ENCODE assay signal across 17 mouse cellular contexts in the genomic region with DNA sequence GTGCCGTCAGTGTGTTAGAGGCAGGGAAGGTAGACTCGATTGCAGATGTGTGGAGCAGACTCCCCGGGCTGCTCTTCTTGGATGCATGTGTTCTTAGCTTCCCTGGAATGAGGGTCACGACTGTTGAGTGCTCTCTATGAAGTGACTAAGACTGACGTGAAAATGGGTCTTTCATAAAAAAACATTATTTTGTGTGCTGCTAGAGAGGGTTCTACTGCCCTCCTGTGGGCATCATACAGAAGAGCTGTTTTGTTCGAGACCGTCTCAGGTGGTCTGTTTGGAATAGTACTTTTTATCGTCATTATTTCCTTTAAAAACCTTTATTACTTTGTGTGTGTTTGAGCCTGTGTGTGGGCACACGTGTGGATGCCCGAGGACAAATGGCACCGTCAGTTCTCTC. TPM values are rescaled to one million over a fixed set of nuclear protein-coding genes. Genes with fewer than 3 reads are reported as not detected.
DNase-seq lines count a peak whose midpoint lies in the region; ATAC-seq and TF ChIP-seq lines count a peak whose summit lies in the region.
"Had no signal": no experiment of that assay in that cellular context is flagged by ENCODE, and none has a peak within 500 bp of the region (broad histone marks: within the 10 kb centered on the region; RNA-seq: fewer than 3 reads in every experiment).

No protein-coding gene starts in this region.

- peaks cover 4% of the 10 kb centered on the region; the same call in 1 of the 2 replicates for H3K4me1 ChIP-seq in kidney, adult 2 months (ENCODE audit: control insufficient read depth, insufficient read depth, low read length)
- H3K4me1 ChIP-seq in midbrain, postnatal 0 days (ENCODE audit: insufficient read depth, low read length) = no peaks in the 10 kb centered on the region
- no peaks in the 10 kb centered on the region for H3K4me1 ChIP-seq in midbrain, embryonic 13.5 days (replicated peaks)
- H3K4me1 ChIP-seq: midbrain, embryonic 12.5 days had no signal

- peak; percentile 17; the same call in 1 of the 2 replicates for TF ChIP-seq CTCF in kidney, adult 2 months (conservative IDR thresholded peaks at IDR 0.05; ENCODE audit: insufficient read depth, insufficient read length, low read depth, low read length)
- TF ChIP-seq CTCF in midbrain, postnatal 0 days (IDR thresholded peaks at IDR 0.05) = peak; percentile 73

- no peak overlapping the region for H3K27ac ChIP-seq in kidney, adult 2 months (ENCODE audit: insufficient read depth, low read depth, low read length)
- H3K27ac ChIP-seq in midbrain, postnatal 0 days (ENCODE audit: low read depth, low read length) = no peak overlapping the region
- no peak overlapping the region for H3K27ac ChIP-seq in midbrain, embryonic 13.5 days
- H3K27ac ChIP-seq: midbrain, embryonic 12.5 days had no signal

- DNase-seq in kidney, adult 2 months = no peak
- DNase-seq in kidney, postnatal 14 days = no peak
- DNase-seq in midbrain, postnatal 0 days (ENCODE audit: low spot score) = peak; percentile 47
- peak; percentile 17 for DNase-seq in Muller cell, postnatal 12 days (ENCODE audit: inconsistent ontology term)
- DNase-seq in adrenal gland, postnatal 14 days = no peak
- no peak for DNase-seq in layer of hippocampus, adult 18-20 months (ENCODE audit: low spot score in 2 of 2)
- DNase-seq: adrenal gland, postnatal 36 days; cerebellum, postnatal 14 days; gastrocnemius, postnatal 25 days; layer of hippocampus, adult 9-11 months; liver; lung, postnatal 14 days; right cerebral cortex, postnatal 14 days had no signal

- H3K36me3 ChIP-seq in kidney, adult 2 months (ENCODE audit: control insufficient read depth, insufficient read depth, low read length) = no peaks in the 10 kb centered on the region; the same call in 1 of the 2 replicates
- H3K36me3 ChIP-seq in midbrain, postnatal 0 days (ENCODE audit: insufficient read depth, low read length) = peaks cover 5% of the 10 kb centered on the region
- peaks cover 52% of the 10 kb centered on the region for H3K36me3 ChIP-seq in midbrain, embryonic 13.5 days

- no peak for ATAC-seq in midbrain, postnatal 0 days (ENCODE audit: low FRiP score)
- ATAC-seq in midbrain, embryonic 13.5 days = no peak
- ATAC-seq in megakaryocyte progenitor cell, adult 5-6 weeks (replicated peaks; ENCODE audit: poor library complexity) = 0 out of 2 replicates have a peak, but pooled peaks have one; percentile 49

- no peak overlapping the region for H3K4me2 ChIP-seq in midbrain, postnatal 0 days (ENCODE audit: low read depth, low read length, poor library complexity, severe bottlenecking)
- no peak overlapping the region for H3K4me2 ChIP-seq in midbrain, embryonic 13.5 days (replicated peaks)
- H3K4me2 ChIP-seq: heart, embryonic 11.5 days; midbrain, embryonic 12.5 days had no signal

- H3K27me3 ChIP-seq in kidney, adult 2 months (replicated peaks; ENCODE audit: control insufficient read depth, insufficient read depth, low read length) = no peaks in the 10 kb centered on the region
- no peaks in the 10 kb centered on the region for H3K27me3 ChIP-seq in midbrain, postnatal 0 days (ENCODE audit: insufficient read depth, low read length)
- no peaks in the 10 kb centered on the region for H3K27me3 ChIP-seq in midbrain, embryonic 13.5 days
- H3K27me3 ChIP-seq: midbrain, embryonic 12.5 days had no signal

- no peak overlapping the region for H3K9ac ChIP-seq in midbrain, postnatal 0 days (replicated peaks; ENCODE audit: low read length, poor library complexity, severe bottlenecking)
- H3K9ac ChIP-seq in midbrain, embryonic 13.5 days (replicated peaks) = no peak overlapping the region
- H3K9ac ChIP-seq: midbrain, embryonic 12.5 days had no signal

- TF ChIP-seq POLR2A in kidney, adult 2 months (IDR thresholded peaks at IDR 0.05; ENCODE audit: low read depth, low read length) = no peak

- no peaks in the 10 kb centered on the region for H3K9me3 ChIP-seq in midbrain, postnatal 0 days (ENCODE audit: low read length)
- no peaks in the 10 kb centered on the region for H3K9me3 ChIP-seq in midbrain, embryonic 13.5 days
- H3K9me3 ChIP-seq: midbrain, embryonic 12.5 days had no signal

- WGBS in kidney, adult 2 months = 74% methylated on average over 11 of the region's 11 CpGs
- WGBS in midbrain, postnatal 0 days = 73% methylated on average over 11 of the region's 11 CpGs
- 80% methylated on average over 11 of the region's 11 CpGs for WGBS in midbrain, embryonic 13.5 days

- no peak overlapping the region for H3K4me3 ChIP-seq in kidney, adult 2 months (ENCODE audit: insufficient read depth, low read depth, low read length)
- no peak overlapping the region for H3K4me3 ChIP-seq in midbrain, postnatal 0 days (ENCODE audit: low read depth, low read length)
- no peak overlapping the region for H3K4me3 ChIP-seq in midbrain, embryonic 13.5 days (replicated peaks)
- H3K4me3 ChIP-seq: midbrain, embryonic 12.5 days had no signal

RNA-seq across cellular contexts. Expression of a gene that starts 8.0 kb away (rescaled TPM):
- polyA plus RNA-seq in kidney, adult 2 months (2012; rRNA removed) = 12.1 and 12.7 TPM in 2 replicates
- total RNA-seq in midbrain, postnatal 0 days (2014; rRNA removed) = 18.3 and 21.3 TPM in 2 replicates
- 16.3 and 18.0 TPM in 2 replicates for polyA plus RNA-seq in midbrain, postnatal 0 days (2015; fragmentation: Nextera tagmentation; extraction: Ambion mirVana)
- polyA plus RNA-seq in midbrain, embryonic 13.5 days (2015; fragmentation: Nextera tagmentation; extraction: Ambion mirVana) = 24.8 and 25.4 TPM in 2 replicates
- 15.3 and 17.0 TPM in 2 replicates for total RNA-seq in megakaryocyte progenitor cell, adult 5-6 weeks (2015)
- total RNA-seq in megakaryocyte progenitor cell, adult 5-6 weeks (2017) = 37.7 and 42.0 TPM in 2 replicates
- total RNA-seq in adrenal gland, postnatal 14 days (2021) = 23.7 and 24.4 TPM in 2 replicates
- total RNA-seq in layer of hippocampus, adult 18-20 months (2021) = 10 to 100 TPM; 16.1 to 16.6 TPM

RNA-seq across cellular contexts. Expression of a gene that starts 8.1 kb away (rescaled TPM):
- 33.7 and 40.7 TPM in 2 replicates for polyA plus RNA-seq in kidney, adult 2 months (2012; rRNA removed)
- 16.6 and 20.3 TPM in 2 replicates for total RNA-seq in midbrain, postnatal 0 days (2014; rRNA removed)
- 39.8 and 46.4 TPM in 2 replicates for polyA plus RNA-seq in midbrain, postnatal 0 days (2015; fragmentation: Nextera tagmentation; extraction: Ambion mirVana)
- 61.2 and 63.6 TPM in 2 replicates for polyA plus RNA-seq in midbrain, embryonic 13.5 days (2015; fragmentation: Nextera tagmentation; extraction: Ambion mirVana)
- 48.9 and 54.6 TPM in 2 replicates for total RNA-seq in megakaryocyte progenitor cell, adult 5-6 weeks (2015)
- total RNA-seq in megakaryocyte progenitor cell, adult 5-6 weeks (2017) = 91.9 and 103 TPM in 2 replicates
- 77.1 and 87.0 TPM in 2 replicates for total RNA-seq in adrenal gland, postnatal 14 days (2021)
- 10 to 100 TPM; 83.1 to 83.6 TPM for total RNA-seq in layer of hippocampus, adult 18-20 months (2021)

RNA-seq across cellular contexts. Expression of a gene that starts 46.6 kb away (rescaled TPM):
- polyA plus RNA-seq in kidney, adult 2 months (2012; rRNA removed) = 29.2 and 30.9 TPM in 2 replicates
- total RNA-seq in midbrain, postnatal 0 days (2014; rRNA removed) = 46.9 and 50.1 TPM in 2 replicates
- polyA plus RNA-seq in midbrain, postnatal 0 days (2015; fragmentation: Nextera tagmentation; extraction: Ambion mirVana) = 28.6 and 31.6 TPM in 2 replicates
- polyA plus RNA-seq in midbrain, embryonic 13.5 days (2015; fragmentation: Nextera tagmentation; extraction: Ambion mirVana) = 22.7 and 24.0 TPM in 2 replicates
- total RNA-seq in megakaryocyte progenitor cell, adult 5-6 weeks (2015) = 61.7 and 64.2 TPM in 2 replicates
- total RNA-seq in megakaryocyte progenitor cell, adult 5-6 weeks (2017) = 75.6 and 75.9 TPM in 2 replicates
- 46.4 and 51.7 TPM in 2 replicates for total RNA-seq in adrenal gland, postnatal 14 days (2021)
- total RNA-seq in layer of hippocampus, adult 18-20 months (2021) = 10 to 100 TPM; 42.3 to 43.3 TPM

Comparison
In these comparisons a context has a peak if more than half of its experiments do, and no peak if none do; other contexts are left out.
1. DNase-seq: peak in midbrain, postnatal 0 days (single experiment) and Muller cell, postnatal 12 days (single experiment); none in kidney, adult 2 months (single experiment), kidney, postnatal 14 days (single experiment), adrenal gland, postnatal 14 days (single experiment) and layer of hippocampus, adult 18-20 months (0 of 2).